Mouse (Mus musculus) intestine, postnatal 0 days (tissue): ENCODE data around the gene Dnah9. TPM values are rescaled to one million over a fixed set of nuclear protein-coding genes. Genes with fewer than 3 reads are reported as not detected.

Experiments
- ATAC-seq: fragments of 200-750 bp; cut with Nextera tagmentation; 2 replicates; pipeline ENCODE4 v1.8.0; 2017; ENCODE audit warnings: mild to moderate bottlenecking, moderate TSS enrichment, moderate library complexity
- H3K27ac ChIP-seq: fragments of 300-500 bp; sonication (generic); 2 replicates; pipeline ENCODE4 v1.5.1; 2014; ENCODE audit warnings: mild to moderate bottlenecking, low read depth, low read length, moderate library complexity
- H3K27me3 ChIP-seq: fragments of 300-500 bp; sonication (generic); replicated peaks from 2 replicates; pipeline ENCODE4 v1.6.1; 2014; ENCODE audit warnings: low read length, mixed read lengths; ENCODE audit not compliant: control insufficient read depth, insufficient read depth
- H3K36me3 ChIP-seq: fragments of 300-500 bp; sonication (generic); 2 replicates; pipeline ENCODE4 v1.6.1; 2014; ENCODE audit warnings: mild to moderate bottlenecking, moderate library complexity; ENCODE audit not compliant: control insufficient read depth, insufficient read depth
- H3K4me1 ChIP-seq: fragments of 300-500 bp; sonication (generic); replicated peaks from 2 replicates; pipeline ENCODE4 v1.6.1; 2014; ENCODE audit warnings: antibody characterized with exemption, low read length, mixed read lengths; ENCODE audit not compliant: control insufficient read depth, insufficient read depth
- H3K4me2 ChIP-seq: fragments of 300-500 bp; sonication (generic); replicated peaks from 2 replicates; pipeline ENCODE4 v1.6.1; 2014; ENCODE audit warnings: low read depth, mild to moderate bottlenecking, moderate library complexity
- H3K4me3 ChIP-seq: fragments of 300-500 bp; sonication (generic); 2 replicates; pipeline ENCODE4 v1.5.1; 2014; ENCODE audit warnings: low read depth, low read length
- H3K9ac ChIP-seq: fragments of 300-500 bp; sonication (generic); 2 replicates; pipeline ENCODE4 v1.6.1; 2014; ENCODE audit warnings: mild to moderate bottlenecking, low read depth, low read length
- H3K9me3 ChIP-seq: fragments of 300-500 bp; sonication (generic); 2 replicates; pipeline ENCODE4 v1.6.1; 2016; ENCODE audit warnings: mixed run types; ENCODE audit not compliant: control insufficient read depth
- CTCF ChIP-seq: sonication (generic); IDR thresholded peaks from 2 replicates; pipeline ENCODE4 v1.5.1; 2016; ENCODE audit warnings: low read depth, mild to moderate bottlenecking, control low read depth, antibody characterized with exemption, moderate library complexity
- WGBS: fragments of 180-500 bp; shearing (Covaris S2); extraction: QIAGEN DNeasy Blood & Tissue Kit; methylation state at CpG from one replicate; pipeline ENCODE4 v1.1.7; 2014; 5-methylcytosine and 5-hydroxymethylcytosine counted together
- polyA plus RNA-seq: library from polyadenylated mRNA; unstranded; fragments of >200 nt; fragmentation: Nextera tagmentation; extraction: Ambion mirVana; gene quantifications from 2 replicates; pipeline ENCODE4 v1.2.1, GENCODE M21; 2015

Gene Dnah9
- polyA plus RNA-seq, 1 experiment from 2014 or later: 0.10 TPM

GRCm38 (mm10) chr11:66134826-66135225 is 33.5 kb downstream of the Dnah9 start:
- 85% methylated on average over 6 of the region's 6 CpGs for WGBS
- Histone ChIP-seq H3K9me3 (no peaks in the 10 kb centered on the region), H3K36me3 (no peaks in the 10 kb centered on the region), H3K27ac (no peak overlapping the region), H3K9ac (no peak overlapping the region), H3K4me1 (no peaks in the 10 kb centered on the region), H3K4me3 (no peak overlapping the region), H3K27me3 (no peaks in the 10 kb centered on the region), H3K4me2 (no peak overlapping the region)
- no peak for TF ChIP-seq CTCF
- no peak for ATAC-seq

- Histone ChIP-seq H3K9ac (no peak overlapping the region), H3K27ac (no peak overlapping the region), H3K36me3 (no peaks in the 10 kb centered on the region), H3K9me3 (no peaks in the 10 kb centered on the region), H3K4me2 (no peak overlapping the region), H3K4me1 (no peaks in the 10 kb centered on the region), H3K4me3 (no peak overlapping the region), H3K27me3 (no peaks in the 10 kb centered on the region)
- TF ChIP-seq CTCF: peak; percentile 12; the same call in 1 of the 2 replicates
- no peak for ATAC-seq
Measured at GRCm38 (mm10) chr11:66126150-66126549, 42.2 kb downstream of the Dnah9 start.

GRCm38 (mm10) chr11:66124496-66124895 is 43.9 kb downstream of the Dnah9 start:
- no peak overlapping the region for H3K27ac ChIP-seq
- no peak for TF ChIP-seq CTCF
- no peaks in the 10 kb centered on the region for H3K4me1 ChIP-seq
- no peak overlapping the region for H3K4me3 ChIP-seq
- H3K9me3 ChIP-seq: no peaks in the 10 kb centered on the region
- no peak overlapping the region for H3K9ac ChIP-seq
- no peak for ATAC-seq
- no peaks in the 10 kb centered on the region for H3K36me3 ChIP-seq
- H3K4me2 ChIP-seq: no peak overlapping the region
- whole genome bisulfite sequencing: 60% methylated on average over 6 of the region's 6 CpGs
- H3K27me3 ChIP-seq: no peaks in the 10 kb centered on the region

- Histone ChIP-seq H3K9ac (no peak overlapping the region), H3K9me3 (no peaks in the 10 kb centered on the region), H3K27me3 (no peaks in the 10 kb centered on the region), H3K4me2 (no peak overlapping the region), H3K4me1 (no peaks in the 10 kb centered on the region), H3K4me3 (no peak overlapping the region), H3K36me3 (no peaks in the 10 kb centered on the region), H3K27ac (no peak overlapping the region)
- peak; percentile 85 for TF ChIP-seq CTCF
- 13% methylated on average over 3 of the region's 3 CpGs for WGBS
- ATAC-seq: no peak
Measured at GRCm38 (mm10) chr11:66122017-66122416, 46.3 kb downstream of the Dnah9 start.

GRCm38 (mm10) chr11:66083663-66084254 is 84.6 kb downstream of the Dnah9 start:
- no peak for ATAC-seq
- Histone ChIP-seq H3K27me3 (no peaks in the 10 kb centered on the region), H3K9ac (no peak overlapping the region), H3K4me1 (no peaks in the 10 kb centered on the region), H3K4me2 (no peak overlapping the region), H3K9me3 (no peaks in the 10 kb centered on the region), H3K4me3 (no peak overlapping the region), H3K36me3 (no peaks in the 10 kb centered on the region), H3K27ac (no peak overlapping the region)
- 85% methylated on average over 7 of the region's 7 CpGs for WGBS
- no peak for TF ChIP-seq CTCF

GRCm38 (mm10) chr11:66072921-66073320 is 95.4 kb downstream of the Dnah9 start:
- H3K9ac ChIP-seq: no peak overlapping the region
- H3K27ac ChIP-seq: no peak overlapping the region
- no peaks in the 10 kb centered on the region for H3K4me1 ChIP-seq
- 74% methylated on average over 5 of the region's 5 CpGs for WGBS
- no peaks in the 10 kb centered on the region for H3K27me3 ChIP-seq
- TF ChIP-seq CTCF: no peak
- ATAC-seq: no peak
- no peak overlapping the region for H3K4me3 ChIP-seq
- no peaks in the 10 kb centered on the region for H3K36me3 ChIP-seq
- H3K4me2 ChIP-seq: no peak overlapping the region
- no peaks in the 10 kb centered on the region for H3K9me3 ChIP-seq

- no peaks in the 10 kb centered on the region for H3K9me3 ChIP-seq
- ATAC-seq: no peak
Measured at GRCm38 (mm10) chr11:66058956-66059355, 109.4 kb downstream of the Dnah9 start.

More at GRCm38 (mm10) chr11:66058956-66059355, 109.4 kb downstream of the Dnah9 start:
- TF ChIP-seq CTCF: no peak
- no peak overlapping the region for H3K27ac ChIP-seq
- no peaks in the 10 kb centered on the region for H3K4me1 ChIP-seq
- no peak overlapping the region for H3K9ac ChIP-seq
- no peak overlapping the region for H3K4me3 ChIP-seq
- H3K4me2 ChIP-seq: no peak overlapping the region
- WGBS: 32% methylated on average over 3 of the region's 3 CpGs
- H3K36me3 ChIP-seq: no peaks in the 10 kb centered on the region
- H3K27me3 ChIP-seq: no peaks in the 10 kb centered on the region
